Mouse (Mus musculus) T-helper 17 cell (primary cell): Measurements from ENCODE around the gene Kif2c.

Experiments
- in situ Hi-C, 2 experiments: fragments of 300-600 bp; cut with MboI, MseI; formaldehyde crosslinking; loops; 1 replicate in 1 of 2; 2 replicates in 1 of 2; pipeline ENCODE4 v1.15.1; 2025; ENCODE audit warnings: high pct_unique_total_duplicates in 2 of 2

Gene Kif2c

GRCm38 (mm10) chr4:117181863-117182758 lies at the start of gene Kif2c:
Kif2c (minus strand) TSS chr4:117182639.
- in situ Hi-C loops = no loop called here

- in situ Hi-C loops = no loop called here
These were observed 48.8 kb upstream of the Kif2c start for GRCm38 (mm10) chr4:117231208-117231607.

GRCm38 (mm10) chr4:117230331-117230730 lies 47.9 kb upstream of the Kif2c start:
- in situ Hi-C loops = no loop called here

DNA sequence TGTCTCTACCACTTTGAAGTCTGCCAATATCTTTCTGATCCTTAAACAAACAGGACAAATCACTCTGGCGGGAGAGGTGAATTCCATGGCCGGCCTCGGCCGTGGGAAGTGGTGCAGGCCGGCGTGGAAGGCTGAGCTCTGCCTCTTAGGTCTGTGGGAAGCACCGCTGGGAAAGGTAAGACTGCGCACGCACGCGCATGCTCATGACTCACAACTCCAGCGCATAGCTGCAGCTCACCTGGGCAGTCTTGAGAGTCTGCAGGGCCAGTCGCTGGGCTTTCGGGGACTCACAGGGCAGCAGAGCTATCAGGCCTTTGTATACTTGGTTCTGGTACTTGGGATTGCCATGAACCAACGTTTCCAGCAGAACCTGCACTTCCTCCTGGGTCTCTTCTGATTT lies 47.2 kb upstream of the Kif2c start:
- in situ Hi-C loops = no loop called here

GRCm38 (mm10) chr4:117225250-117225649 lies 42.8 kb upstream of the Kif2c start:
- in situ Hi-C loops = no loop called here

- in situ Hi-C loops = no loop called here
These were observed 41.7 kb upstream of the Kif2c start for GRCm38 (mm10) chr4:117224122-117224521.

- in situ Hi-C loops = no loop called here
These were observed 40.6 kb upstream of the Kif2c start for GRCm38 (mm10) chr4:117223001-117223400.

GRCm38 (mm10) chr4:117221836-117222235 lies 39.4 kb upstream of the Kif2c start:
- in situ Hi-C loops = no loop called here

DNA sequence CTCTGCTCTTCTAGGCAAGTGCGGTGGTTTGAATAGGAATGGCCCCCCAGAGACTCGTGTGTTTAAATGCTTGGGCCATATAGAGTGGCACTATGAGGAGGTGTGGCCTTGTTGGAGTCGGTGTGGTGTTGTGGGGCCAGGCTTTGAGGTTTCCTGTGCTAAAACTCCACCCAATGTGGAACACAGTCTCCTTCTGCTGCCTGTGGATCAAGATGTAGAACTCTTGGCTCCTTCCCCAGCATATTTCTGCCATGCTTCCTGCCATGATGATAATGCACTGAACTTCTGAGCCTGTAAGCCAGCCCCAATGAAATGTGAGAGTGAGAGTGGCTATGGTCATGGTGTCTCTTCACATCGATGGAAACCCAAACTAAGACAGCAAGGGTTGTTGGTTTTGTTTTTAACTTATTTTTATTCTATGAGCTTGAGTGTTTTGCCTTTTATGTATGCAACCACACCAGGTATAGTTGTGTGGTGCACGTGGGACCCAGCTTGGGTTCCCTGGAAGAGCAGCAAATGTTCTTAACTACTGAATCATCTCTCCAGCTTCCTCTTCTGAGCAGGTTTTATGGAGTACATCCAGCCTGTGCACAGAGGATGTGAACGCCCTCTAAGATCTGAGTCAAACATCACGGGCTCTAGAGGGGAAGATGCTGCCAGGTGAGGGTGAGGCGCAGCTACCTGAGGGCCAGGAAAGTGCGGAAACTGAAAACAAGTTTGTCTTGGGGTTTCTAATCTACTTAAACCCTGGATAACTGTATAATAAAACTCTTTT lies 38.5 kb upstream of the Kif2c start:
- in situ Hi-C loops = no loop called here

GRCm38 (mm10) chr4:117218517-117219219 lies 36.2 kb upstream of the Kif2c start:
- in situ Hi-C loops = no loop called here

GRCm38 (mm10) chr4:117217029-117217428 lies 34.6 kb upstream of the Kif2c start:
- in situ Hi-C loops = no loop called here

DNA sequence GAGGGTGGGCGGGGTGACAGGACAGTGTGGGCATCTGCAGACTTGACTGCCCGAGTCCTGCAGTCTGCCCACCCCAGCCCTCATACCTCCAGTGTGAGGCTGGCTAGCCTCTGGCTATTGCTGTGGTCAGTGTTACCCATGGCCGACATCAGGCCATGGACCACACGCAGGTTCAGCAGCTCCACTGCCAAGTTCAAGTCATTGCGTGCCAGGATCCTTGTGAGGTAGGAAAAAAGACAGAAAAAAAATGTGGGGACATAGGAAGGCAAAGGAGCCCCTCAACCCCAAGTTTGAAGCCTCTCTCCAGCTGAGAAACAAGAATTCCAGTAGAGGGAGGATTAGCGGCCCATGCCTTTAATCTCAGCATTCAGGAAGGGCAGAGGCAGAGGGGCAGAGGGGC lies 31.8 kb upstream of the Kif2c start:
- in situ Hi-C loops = no loop called here

GRCm38 (mm10) chr4:117210147-117211074 lies 28.0 kb upstream of the Kif2c start:
- in situ Hi-C loops = no loop called here

DNA sequence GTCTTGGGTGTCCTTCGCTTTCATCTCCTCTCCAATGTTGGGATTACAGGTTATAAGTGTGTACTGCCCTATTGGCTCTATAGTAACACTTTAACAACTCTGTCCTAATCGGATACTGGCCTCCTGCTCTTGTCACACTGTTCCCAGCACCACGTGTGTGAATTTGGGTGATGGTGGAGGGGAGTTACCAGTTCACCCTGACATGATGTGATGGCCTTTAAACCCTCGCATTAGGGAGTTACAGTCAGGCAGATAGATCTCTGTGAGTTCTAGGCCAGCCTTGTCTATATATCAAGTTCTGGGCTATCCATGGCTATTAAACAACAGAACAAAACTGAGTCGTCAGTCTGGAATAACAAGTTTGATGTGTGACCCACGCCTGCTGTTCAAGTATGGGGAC lies 27.2 kb upstream of the Kif2c start:
- in situ Hi-C loops = no loop called here

DNA sequence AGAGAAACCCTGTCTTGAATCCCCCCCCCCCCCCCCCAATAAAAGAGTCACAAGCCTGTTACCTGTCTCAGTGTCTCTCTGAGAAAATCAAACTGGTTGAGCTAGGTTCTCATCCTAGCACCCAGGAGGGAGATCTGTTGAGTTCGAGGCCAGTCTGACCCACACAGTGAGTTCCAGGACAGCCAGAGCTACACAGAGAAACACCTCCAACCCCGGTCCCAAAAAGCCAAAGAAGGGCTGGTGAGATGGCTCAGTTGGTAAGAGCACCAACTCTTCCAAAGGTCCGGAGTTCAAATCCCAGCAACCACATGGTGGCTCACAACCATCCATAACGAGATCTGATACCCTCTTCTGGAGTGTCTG lies 20.5 kb upstream of the Kif2c start:
- in situ Hi-C loops = no loop called here

DNA sequence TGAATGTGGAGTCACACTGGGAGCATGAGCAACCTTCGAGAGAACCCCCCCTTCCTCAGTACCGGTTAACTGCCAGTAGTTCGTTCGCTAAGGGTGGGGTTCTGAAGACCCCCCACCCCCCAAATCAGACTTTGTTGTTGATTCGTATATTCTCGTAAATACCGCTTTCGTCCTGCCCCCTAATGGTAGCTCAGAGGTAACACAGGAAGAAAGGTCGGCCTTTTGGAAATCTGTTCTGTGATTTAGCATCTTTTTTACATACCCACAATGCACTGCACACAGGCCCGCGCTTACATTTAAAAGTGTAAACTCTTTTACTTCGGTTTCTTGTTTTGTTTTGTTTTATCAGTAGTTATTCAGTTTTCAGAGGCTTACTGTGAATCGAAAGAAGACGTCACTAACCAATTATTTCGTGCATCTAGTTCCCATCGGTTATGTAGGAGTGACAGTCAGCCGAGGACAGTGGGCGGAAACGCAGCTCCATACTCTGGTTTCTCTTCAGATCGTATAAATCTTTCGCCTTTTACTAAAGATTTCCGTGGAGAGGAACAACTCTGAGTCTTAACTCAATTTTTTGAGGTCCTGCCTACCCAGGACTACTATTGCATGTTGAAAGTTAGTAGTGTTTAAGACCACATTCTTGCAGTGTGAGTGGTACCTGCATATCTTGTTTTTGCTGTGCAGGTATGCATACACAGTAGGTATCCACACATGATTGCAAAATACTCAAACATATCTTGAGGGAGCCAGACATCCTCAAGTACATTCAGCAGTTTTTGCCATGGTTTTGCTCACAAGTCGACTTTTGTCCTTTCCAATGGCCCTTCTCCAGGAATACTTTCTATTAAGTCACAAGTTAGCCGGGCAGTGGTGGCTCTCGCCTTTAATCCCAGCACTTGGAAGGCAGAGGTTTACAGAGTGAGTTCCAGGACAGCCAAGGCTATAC lies 19.9 kb upstream of the Kif2c start:
- in situ Hi-C loops = no loop called here

DNA sequence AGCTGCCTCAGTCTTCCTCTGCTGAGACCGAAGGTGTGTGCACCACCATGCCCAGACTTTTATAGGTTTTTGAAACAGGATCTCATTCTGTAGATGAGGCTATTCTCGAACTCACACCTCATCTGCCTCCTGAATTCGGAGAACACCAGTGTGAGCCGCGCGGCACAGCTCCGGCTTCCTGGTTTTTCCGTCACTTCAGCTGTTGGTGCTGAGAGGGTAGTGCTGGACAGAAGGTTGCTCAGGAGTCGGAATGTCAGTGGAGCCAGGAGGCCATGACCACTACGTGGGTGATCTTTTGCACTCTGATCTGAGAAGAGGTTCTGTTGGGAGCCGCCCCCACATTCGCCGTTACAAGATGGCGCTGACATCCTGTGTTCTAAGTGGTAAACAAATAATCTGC lies 9.4 kb upstream of the Kif2c start:
- in situ Hi-C loops = no loop called here

- in situ Hi-C loops = no loop called here
These were observed 8.2 kb upstream of the Kif2c start for GRCm38 (mm10) chr4:117190660-117191059.

DNA sequence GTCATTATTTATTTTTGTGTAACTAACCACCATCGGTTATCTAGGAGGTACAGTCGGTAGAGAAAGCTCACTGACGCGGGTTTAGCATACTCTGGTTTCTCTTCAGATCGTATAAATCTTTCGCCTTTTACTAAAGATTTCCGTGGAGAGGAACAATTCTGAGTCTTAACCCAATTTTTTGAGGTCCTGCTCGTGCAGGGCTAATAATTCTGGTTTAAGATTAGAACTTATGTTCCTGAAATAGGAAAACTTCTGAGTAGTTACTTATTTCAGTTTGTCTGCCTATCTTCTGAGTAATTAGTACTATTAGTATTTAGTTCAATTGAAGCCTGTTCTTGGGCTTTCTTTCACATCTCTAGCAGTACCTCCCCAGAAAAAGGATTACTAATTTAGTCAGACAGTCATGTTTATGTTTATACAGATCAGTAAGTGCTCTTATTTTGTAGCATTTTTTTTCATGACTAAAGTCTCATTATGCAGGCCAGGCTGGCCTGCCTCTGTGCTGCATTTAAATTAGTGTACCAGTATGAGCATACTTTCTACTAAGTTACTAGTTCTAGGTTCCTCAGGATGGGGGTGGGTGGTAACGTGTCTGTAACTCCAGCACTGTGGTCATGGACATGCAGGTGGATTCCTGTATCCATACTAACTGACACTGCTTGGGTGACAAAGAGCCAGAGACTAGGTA lies 7.6 kb upstream of the Kif2c start:
- in situ Hi-C loops = no loop called here
